Mouse (Mus musculus): Measurements from ENCODE around the gene Plagl1.

GRCm38 (mm10) chr10:13029416-13029815 lies 30.9 kb upstream of the Plagl1 start:
- no peak for TF ChIP-seq CTCF (IDR thresholded peaks at IDR 0.05; ENCODE audit: low read depth, low read length)
- no peak for TF ChIP-seq TAL1 (conservative IDR thresholded peaks at IDR 0.05; ENCODE audit: low read depth, low read length)
- TF ChIP-seq GATA1 (IDR thresholded peaks at IDR 0.05; ENCODE audit: borderline replicate concordance, low read length): no peak

All from G1E (cell line).